In the genomic region with DNA sequence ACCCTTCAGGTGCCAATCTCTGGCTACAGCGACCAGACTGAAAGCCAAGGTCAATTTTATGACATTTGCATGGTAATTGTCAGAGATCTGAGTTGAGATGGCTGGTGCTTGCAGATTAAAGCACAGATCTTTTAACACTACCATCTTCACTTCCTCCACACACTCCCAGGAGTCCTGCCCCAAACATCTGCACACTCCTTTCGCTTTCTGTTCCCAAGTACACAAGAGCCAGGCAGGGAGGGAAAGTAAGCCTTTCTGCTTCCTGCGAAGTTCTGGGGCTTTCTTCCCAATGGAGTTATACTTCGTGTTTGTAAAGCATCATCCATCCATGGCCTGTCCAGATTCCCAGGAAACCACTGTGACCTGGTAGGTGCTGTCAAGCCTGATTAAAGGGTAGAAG, we compare ENCODE assay signal across 11 mouse cellular contexts. TPM values are rescaled to one million over a fixed set of nuclear protein-coding genes. Genes with fewer than 3 reads are reported as not detected.
DNase-seq lines count a peak whose midpoint lies in the region; ATAC-seq and TF ChIP-seq lines count a peak whose summit lies in the region.
"Had no signal": no experiment of that assay in that cellular context is flagged by ENCODE, and none has a peak within 500 bp of the region (broad histone marks: within the 10 kb centered on the region; RNA-seq: fewer than 3 reads in every experiment).

No protein-coding gene starts in this region.

- H3K4me2 ChIP-seq in heart, embryonic 11.5 days: no peak overlapping the region
- H3K4me2 ChIP-seq in lung, embryonic 16.5 days (ENCODE audit: low read depth, low read length): no peak overlapping the region
- no peak overlapping the region for H3K4me2 ChIP-seq in forebrain, embryonic 13.5 days

- no peaks in the 10 kb centered on the region for H3K4me1 ChIP-seq in heart, embryonic 11.5 days (ENCODE audit: control insufficient read depth, insufficient read depth, low read length)
- 0 out of 2 replicates have a peak, but pooled peaks cover 2% of the 10 kb centered on the region for H3K4me1 ChIP-seq in lung, embryonic 16.5 days (replicated peaks; ENCODE audit: control insufficient read depth, insufficient read depth, low read length)
- peaks cover 14% of the 10 kb centered on the region for H3K4me1 ChIP-seq in lung, adult 2 months (ENCODE audit: control insufficient read depth, insufficient read depth, low read length)
- no peaks in the 10 kb centered on the region for H3K4me1 ChIP-seq in forebrain, embryonic 13.5 days

- no peaks in the 10 kb centered on the region for H3K36me3 ChIP-seq in heart, embryonic 11.5 days (ENCODE audit: control insufficient read depth, insufficient read depth, low read length)
- no peaks in the 10 kb centered on the region for H3K36me3 ChIP-seq in lung, embryonic 16.5 days (ENCODE audit: control insufficient read depth, insufficient read depth, low read length)
- H3K36me3 ChIP-seq in splenic B cell, adult 2 months (ENCODE audit: control insufficient read depth, insufficient read depth, low read length, poor library complexity, severe bottlenecking): no peaks in the 10 kb centered on the region
- H3K36me3 ChIP-seq in forebrain, embryonic 13.5 days (ENCODE audit: poor library complexity, severe bottlenecking): no peaks in the 10 kb centered on the region

- no peaks in the 10 kb centered on the region for H3K27me3 ChIP-seq in heart, embryonic 11.5 days (ENCODE audit: control insufficient read depth, insufficient read depth, low read length)
- H3K27me3 ChIP-seq in lung, embryonic 16.5 days (ENCODE audit: control insufficient read depth, insufficient read depth, low read depth, low read length): no peaks in the 10 kb centered on the region
- no peaks in the 10 kb centered on the region for H3K27me3 ChIP-seq in splenic B cell, adult 2 months (ENCODE audit: control insufficient read depth, insufficient read depth, low read length, poor library complexity, severe bottlenecking)
- no peaks in the 10 kb centered on the region for H3K27me3 ChIP-seq in forebrain, embryonic 13.5 days

- no peak overlapping the region for H3K9ac ChIP-seq in heart, embryonic 11.5 days (ENCODE audit: low read depth, low read length)
- H3K9ac ChIP-seq in lung, embryonic 16.5 days (ENCODE audit: low read length): no peak overlapping the region
- no peak overlapping the region for H3K9ac ChIP-seq in forebrain, embryonic 13.5 days

- peak; percentile 98 for DNase-seq in heart, adult 11 months
- no peak for DNase-seq in lung, adult 2 months
- peak; percentile 42 for DNase-seq in splenic B cell, adult 2 months (ENCODE audit: low read depth, low spot score)
- DNase-seq in left cerebral cortex, postnatal 14 days (ENCODE audit: low spot score in 2 of 2): no peak
- DNase-seq: cerebellum, postnatal 14 days; gastrocnemius, postnatal 14 days had no signal

- no peak for ATAC-seq in heart, embryonic 11.5 days (replicated peaks; ENCODE audit: insufficient number of reproducible peaks, low FRiP score, low TSS enrichment)
- no peak for ATAC-seq in lung, embryonic 16.5 days (ENCODE audit: low read depth)
- peak; percentile 65 for ATAC-seq in inflammation-experienced regulatory T-cells, adult 6 months
- ATAC-seq in forebrain, embryonic 13.5 days: no peak

- H3K4me3 ChIP-seq in heart, embryonic 11.5 days (ENCODE audit: low read depth, low read length): no peak overlapping the region
- H3K4me3 ChIP-seq in lung, embryonic 16.5 days (ENCODE audit: low read length): no peak overlapping the region
- H3K4me3 ChIP-seq in lung, adult 2 months (replicated peaks; ENCODE audit: extremely low read depth, low read depth, low read length): no peak overlapping the region
- no peak overlapping the region for H3K4me3 ChIP-seq in forebrain, embryonic 13.5 days
- H3K4me3 ChIP-seq: erythroblast, embryonic 14.5 days had no signal

- TF ChIP-seq POLR2A in lung, adult 2 months (IDR thresholded peaks at IDR 0.05; ENCODE audit: borderline replicate concordance, extremely low read depth, low read depth, low read length): no peak

- WGBS in heart, embryonic 11.5 days (ENCODE audit: insufficient replicate concordance): 75% methylated on average over 4 of the region's 4 CpGs
- WGBS in lung, embryonic 16.5 days: 62% methylated on average over 4 of the region's 4 CpGs
- WGBS in lung, adult 2 months: 35% methylated on average over 4 of the region's 4 CpGs
- WGBS in forebrain, embryonic 13.5 days: 86% methylated on average over 4 of the region's 4 CpGs

- no peak for TF ChIP-seq CTCF in lung, adult 2 months (IDR thresholded peaks at IDR 0.05; ENCODE audit: insufficient read depth, low read length)

- no peak overlapping the region for H3K27ac ChIP-seq in heart, embryonic 11.5 days (ENCODE audit: low read depth, low read length)
- peak overlapping the region; percentile 32; the same call in 1 of the 2 replicates for H3K27ac ChIP-seq in lung, embryonic 16.5 days (ENCODE audit: low read length)
- no peak overlapping the region for H3K27ac ChIP-seq in forebrain, embryonic 13.5 days

- intact Hi-C loops in left cerebral cortex, postnatal 14 days (cut with DNase I): no loop called here

- no peaks in the 10 kb centered on the region for H3K9me3 ChIP-seq in heart, embryonic 11.5 days (replicated peaks; ENCODE audit: control insufficient read depth, low read length)
- H3K9me3 ChIP-seq in lung, embryonic 16.5 days (ENCODE audit: control insufficient read depth, low read length): no peaks in the 10 kb centered on the region
- no peaks in the 10 kb centered on the region for H3K9me3 ChIP-seq in forebrain, embryonic 13.5 days (replicated peaks)

RNA-seq across cellular contexts. Expression of gene Adcy9, which starts 38.8 kb away (rescaled TPM):
- 0.99 and 1.2 TPM in 2 replicates for polyA plus RNA-seq in heart, embryonic 11.5 days (2014; fragmentation: Nextera tagmentation; extraction: Ambion mirVana)
- polyA plus RNA-seq in lung, embryonic 16.5 days (2015; fragmentation: Nextera tagmentation; extraction: Ambion mirVana): 1.4 and 1.5 TPM in 2 replicates
- 19.8 and 20.8 TPM in 2 replicates for polyA plus RNA-seq in lung, adult 2 months (2012; rRNA removed)
- polyA plus RNA-seq in inflammation-experienced regulatory T-cells, adult 6 months (2017; shearing (Covaris generic)): under 1 TPM in 2 of 3 experiments, not detected in 1; 0.12 to 0.49 TPM
- 10 to 100 TPM; 50.1 to 57.1 TPM for total RNA-seq in left cerebral cortex, postnatal 14 days (2021)
- 1.0 and 1.3 TPM in 2 replicates for polyA plus RNA-seq in forebrain, embryonic 13.5 days (2015; fragmentation: Nextera tagmentation; extraction: Ambion mirVana)
- polyA plus RNA-seq: erythroblast, embryonic 14.5 days had no signal

Comparison
In these comparisons a context has a peak if more than half of its experiments do, and no peak if none do; other contexts are left out.
1. DNase-seq: peak in heart, adult 11 months (single experiment) and splenic B cell, adult 2 months (single experiment); none in lung, adult 2 months (single experiment) and left cerebral cortex, postnatal 14 days (0 of 2).